Mouse (Mus musculus): ENCODE data around the gene Htr5b. TPM values are rescaled to one million over a fixed set of nuclear protein-coding genes. Genes with fewer than 3 reads are reported as not detected.
A peak's percentile ranks its signal among the peaks of the same experiment; 100 is the strongest.

Htr5b gene
- total and polyA plus RNA-seq, 3 experiments = not detected

DNA sequence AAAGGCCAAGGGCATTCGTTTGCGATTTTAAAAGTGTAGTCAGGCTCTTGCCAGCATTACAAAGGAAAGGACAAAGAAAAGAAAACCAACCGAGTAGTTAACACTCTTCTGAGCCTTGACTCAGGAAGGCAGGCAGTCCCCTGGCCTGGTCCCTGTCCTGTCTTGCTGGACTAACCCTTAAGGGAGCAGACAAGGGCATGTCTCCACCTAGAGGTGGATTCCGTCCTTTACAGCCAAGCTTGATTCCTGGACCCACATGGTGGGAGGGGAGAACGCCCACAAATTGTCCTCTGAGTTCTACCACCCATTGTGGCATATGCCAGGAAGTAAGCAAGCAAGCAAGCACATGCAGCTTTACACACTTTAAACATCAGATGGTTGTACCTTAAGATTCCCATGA is 38.0 kb downstream of the Htr5b start:
- H3K27me3 ChIP-seq (replicated peaks) = no peaks in the 10 kb centered on the region
- H3K36me3 ChIP-seq (replicated peaks in 1 of 2; ENCODE audit: control insufficient read depth in 1 of 2, insufficient read depth in 1 of 2, low read length in 1 of 2) = peaks cover 66 to 98% of the 10 kb centered on the region in 2 experiments
- H3K9ac ChIP-seq (ENCODE audit: insufficient read depth, low read depth) = no peak overlapping the region
- TF ChIP-seq MAZ (IDR thresholded peaks at IDR 0.05; ENCODE audit: low read depth, low read length) (no peak), SMC3 (IDR thresholded peaks at IDR 0.05; ENCODE audit: low read depth, low read length) (peak; percentile 30), RAD21 (IDR thresholded peaks at IDR 0.05; ENCODE audit: low read depth, low read length) (peak; percentile 29), E2F4 (IDR thresholded peaks at IDR 0.05; ENCODE audit: insufficient replicate concordance, low read depth, low read length) (no peak), RCOR1 (conservative IDR thresholded peaks at IDR 0.05; ENCODE audit: low read depth, low read length) (no peak), CHD1 (IDR thresholded peaks at IDR 0.05; ENCODE audit: low read depth, low read length) (no peak), CTCF (conservative IDR thresholded peaks at IDR 0.05 in 1 of 2, IDR thresholded peaks at IDR 0.05 in 1 of 2; ENCODE audit: low read depth in 2 of 2, low read length in 2 of 2) (peak in 1 of 2 experiments; percentile 49; a peak in 2 of 4 replicates), ZNF384 (IDR thresholded peaks at IDR 0.05; ENCODE audit: low read depth, low read length) (no peak), POLR2AphosphoS2 (IDR thresholded peaks at IDR 0.05; ENCODE audit: low read depth, low read length) (no peak), MEF2A (IDR thresholded peaks at IDR 0.05; ENCODE audit: borderline replicate concordance, low read depth, low read length) (no peak), ETS1 (conservative IDR thresholded peaks at IDR 0.05; ENCODE audit: low read depth, low read length) (no peak), PAX5 (IDR thresholded peaks at IDR 0.05; ENCODE audit: low read length) (no peak)
- no peak overlapping the region for H3K4me2 ChIP-seq (ENCODE audit: insufficient read depth, low read depth, poor library complexity, severe bottlenecking)
- no peak overlapping the region for H3K27ac ChIP-seq (ENCODE audit: insufficient read depth, low read depth)
- H3K9me3 ChIP-seq (replicated peaks; ENCODE audit: low read length) = no peaks in the 10 kb centered on the region
- no peak overlapping the region for H3K4me3 ChIP-seq (replicated peaks in 1 of 3; ENCODE audit: low read depth in 2 of 3, low read length in 2 of 3, poor library complexity in 1 of 3)
- H3K79me2 ChIP-seq (replicated peaks; ENCODE audit: control insufficient read depth, extremely low read depth, insufficient read depth, poor library complexity, severe bottlenecking) = no peaks in the 10 kb centered on the region
- in situ Hi-C loops (cut with MboI; ENCODE audit: low pct_ligation_motif_present, low pct_unique_long_range_greater_than_20kb, low sequenced_read_pairs) (no loop called here), dilution Hi-C loops (cut with MboI; ENCODE audit: extremely low pct_ligation_motif_present, extremely low pct_unique_long_range_greater_than_20kb, low sequenced_read_pairs) (no loop called here)
- DNase-seq (ENCODE audit: extremely low read depth) = peak; percentile 18
- no peaks in the 10 kb centered on the region for H3K4me1 ChIP-seq (ENCODE audit: control insufficient read depth in 1 of 2, insufficient read depth in 2 of 2)

DNA sequence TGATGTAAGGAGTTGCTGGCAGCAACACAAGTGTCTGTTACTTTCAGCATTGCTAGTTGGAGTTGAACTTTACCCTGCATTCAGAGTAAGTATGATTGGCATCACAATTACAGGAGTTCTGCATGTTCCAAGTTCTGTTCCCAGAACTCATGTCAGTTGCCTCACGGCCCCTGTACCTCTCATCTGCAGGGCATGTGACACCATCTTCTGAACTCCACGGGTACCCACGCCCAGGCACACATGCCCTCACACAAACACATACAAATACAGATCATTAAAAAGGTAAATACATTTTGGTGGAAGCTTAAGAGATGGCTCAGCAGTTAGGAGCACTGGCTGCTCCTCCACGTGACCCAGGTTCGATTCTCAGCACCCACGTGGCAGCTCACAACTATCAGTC is 41.5 kb downstream of the Htr5b start:
- no peaks in the 10 kb centered on the region for H3K79me2 ChIP-seq (replicated peaks; ENCODE audit: control insufficient read depth, extremely low read depth, insufficient read depth, poor library complexity, severe bottlenecking)
- H3K4me3 ChIP-seq (replicated peaks in 1 of 3; ENCODE audit: low read depth in 2 of 3, low read length in 2 of 3, poor library complexity in 1 of 3) = no peak overlapping the region
- H3K27ac ChIP-seq (ENCODE audit: insufficient read depth, low read depth) = no peak overlapping the region
- in situ Hi-C loops (cut with MboI; ENCODE audit: low pct_ligation_motif_present, low pct_unique_long_range_greater_than_20kb, low sequenced_read_pairs) = no loop called here
- H3K4me2 ChIP-seq (ENCODE audit: insufficient read depth, low read depth, poor library complexity, severe bottlenecking) = no peak overlapping the region
- peaks cover 57 to 81% of the 10 kb centered on the region in 2 experiments for H3K36me3 ChIP-seq (replicated peaks in 1 of 2; ENCODE audit: control insufficient read depth in 1 of 2, insufficient read depth in 1 of 2, low read length in 1 of 2)
- DNase-seq (ENCODE audit: extremely low read depth) = no peak
- dilution Hi-C loops (cut with MboI; ENCODE audit: extremely low pct_ligation_motif_present, extremely low pct_unique_long_range_greater_than_20kb, low sequenced_read_pairs) = no loop called here
- no peaks in the 10 kb centered on the region for H3K9me3 ChIP-seq (replicated peaks; ENCODE audit: low read length)
- H3K27me3 ChIP-seq (replicated peaks) = no peaks in the 10 kb centered on the region
- H3K9ac ChIP-seq (ENCODE audit: insufficient read depth, low read depth) = no peak overlapping the region
- TF ChIP-seq RAD21 (IDR thresholded peaks at IDR 0.05; ENCODE audit: low read depth, low read length) (no peak), CHD1 (IDR thresholded peaks at IDR 0.05; ENCODE audit: low read depth, low read length) (no peak), MYC (IDR thresholded peaks at IDR 0.05; ENCODE audit: low read depth, low read length) (no peak), JUN (IDR thresholded peaks at IDR 0.05; ENCODE audit: insufficient read depth, low read depth, low read length) (no peak), IRF4 (IDR thresholded peaks at IDR 0.05; ENCODE audit: low read depth, low read length) (no peak), MEF2A (IDR thresholded peaks at IDR 0.05; ENCODE audit: borderline replicate concordance, low read depth, low read length) (no peak), ZNF384 (IDR thresholded peaks at IDR 0.05; ENCODE audit: low read depth, low read length) (no peak), USF2 (conservative IDR thresholded peaks at IDR 0.05; ENCODE audit: low read depth, low read length) (no peak), HCFC1 (IDR thresholded peaks at IDR 0.05; ENCODE audit: low read depth, low read length) (no peak), MAZ (IDR thresholded peaks at IDR 0.05; ENCODE audit: low read depth, low read length) (no peak), ETS1 (conservative IDR thresholded peaks at IDR 0.05; ENCODE audit: low read depth, low read length) (no peak), BHLHE40 (IDR thresholded peaks at IDR 0.05; ENCODE audit: low read depth, low read length) (no peak), ZMIZ1 (IDR thresholded peaks at IDR 0.05; ENCODE audit: low read depth, low read length) (no peak), MXI1 (IDR thresholded peaks at IDR 0.05; ENCODE audit: low read depth, low read length) (no peak), UBTF (IDR thresholded peaks at IDR 0.05; ENCODE audit: low read depth, low read length) (no peak), SIN3A (IDR thresholded peaks at IDR 0.05; ENCODE audit: low read length) (no peak), USF1 (IDR thresholded peaks at IDR 0.05; ENCODE audit: low read depth, low read length) (no peak)
- H3K4me1 ChIP-seq (ENCODE audit: control insufficient read depth in 1 of 2, insufficient read depth in 2 of 2) = no peaks in the 10 kb centered on the region

All from CH12.LX (cell line).